Mouse (Mus musculus): ENCODE measurements around the gene Sac3d1.

Gene Sac3d1

GRCm38 (mm10) chr19:6068951-6069350, 49.5 kb downstream of the Sac3d1 start:
- peak; percentile 54 for DNase-seq

GRCm38 (mm10) chr19:6067724-6068415, 50.6 kb downstream of the Sac3d1 start, which contains the start of gene Tm7sf2:
TSS of gene Tm7sf2 (minus strand) at chr19:6068373.
- peak; percentile 87 for DNase-seq

GRCm38 (mm10) chr19:6067011-6067723, 51.3 kb downstream of the Sac3d1 start:
- peak; percentile 87 for DNase-seq

GRCm38 (mm10) chr19:6066571-6066970, 51.9 kb downstream of the Sac3d1 start:
- no peak for DNase-seq

Measured in thymus, postnatal 25 days (tissue).